Mouse (Mus musculus): ENCODE measurements at regions not wholly inside any gene's neighbourhood (a gene's known extent, or its start where the extent isn't known, plus 50 kb on each side); places are given as distances from the start of the nearest gene placed in this dataset.

GRCm38 (mm10) chr5:85706598-85706997 lies 358.8 kb downstream of the Cenpc1 start:
- DNase-seq (ENCODE audit: low spot score in 2 of 2): no peak

- DNase-seq (ENCODE audit: low spot score in 2 of 2): no peak
These were observed 359.3 kb downstream of the Cenpc1 start for GRCm38 (mm10) chr5:85706084-85706483.

GRCm38 (mm10) chr5:85677872-85678271 lies 387.5 kb downstream of the Cenpc1 start:
- no peak for DNase-seq (ENCODE audit: low spot score in 2 of 2)

- DNase-seq (ENCODE audit: low spot score in 2 of 2): no peak
These were observed 394.3 kb downstream of the Cenpc1 start for GRCm38 (mm10) chr5:85671121-85671520.

DNA sequence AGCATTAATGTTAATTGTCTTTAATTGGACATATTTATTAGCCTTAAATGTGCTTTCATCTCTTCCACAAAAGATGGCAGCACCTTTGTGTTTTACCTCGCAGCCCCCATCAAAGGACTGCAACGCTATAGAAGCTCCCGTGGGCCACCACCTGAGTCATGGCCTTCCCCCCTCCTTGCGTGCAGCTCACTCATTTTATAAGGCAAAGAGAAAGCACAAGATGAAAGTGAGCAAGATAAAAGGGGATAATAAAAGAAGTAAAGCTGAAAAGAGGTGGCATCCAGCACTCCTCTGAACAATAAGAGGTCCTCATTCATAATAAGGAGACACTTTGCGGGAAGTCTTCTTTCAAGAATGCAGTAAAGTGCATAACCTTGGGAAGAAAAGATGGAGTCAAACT lies 403.9 kb downstream of the Cenpc1 start:
- no peak for DNase-seq (ENCODE audit: low spot score in 2 of 2)

GRCm38 (mm10) chr5:85621078-85621477 lies 444.3 kb downstream of the Cenpc1 start:
- DNase-seq (ENCODE audit: low spot score in 2 of 2): no peak

GRCm38 (mm10) chr5:85614783-85615182 lies 450.6 kb downstream of the Cenpc1 start:
- no peak for DNase-seq (ENCODE audit: low spot score in 2 of 2)

- no peak for DNase-seq (ENCODE audit: low spot score in 2 of 2)
These were observed 452.8 kb downstream of the Cenpc1 start for GRCm38 (mm10) chr5:85612606-85613005.

DNA sequence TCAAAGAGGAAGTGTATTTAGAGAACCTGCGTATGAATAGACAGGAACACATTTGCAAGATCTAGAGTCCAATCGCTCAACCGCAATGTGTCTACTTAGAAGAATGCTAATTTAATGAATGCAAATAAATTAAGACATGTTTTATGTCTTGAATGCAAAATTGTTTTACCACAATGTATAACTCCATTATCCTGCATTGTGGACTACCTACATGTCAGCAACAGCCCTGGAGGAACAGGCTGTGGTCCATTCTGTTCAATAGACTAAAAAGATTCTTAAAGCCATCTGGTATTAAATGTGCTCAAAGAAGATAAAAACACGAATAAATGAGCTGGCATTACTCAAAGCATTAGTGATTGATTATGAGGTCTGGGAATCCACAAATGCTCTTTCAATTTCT lies 456.3 kb downstream of the Cenpc1 start:
- no peak for DNase-seq (ENCODE audit: low spot score in 2 of 2)

GRCm38 (mm10) chr5:85598164-85598563 lies 467.2 kb downstream of the Cenpc1 start:
- no peak for DNase-seq (ENCODE audit: low spot score in 2 of 2)

- no peak for DNase-seq (ENCODE audit: low spot score in 2 of 2)
These were observed 470.3 kb downstream of the Cenpc1 start for GRCm38 (mm10) chr5:85595082-85595447.

- no peak for DNase-seq (ENCODE audit: low spot score in 2 of 2)
These were observed 470.8 kb downstream of the Cenpc1 start for GRCm38 (mm10) chr5:85594413-85595081.

GRCm38 (mm10) chr5:85592236-85592635 lies 473.1 kb downstream of the Cenpc1 start:
- DNase-seq (ENCODE audit: low spot score in 2 of 2): no peak

- DNase-seq (ENCODE audit: low spot score in 2 of 2): no peak
These were observed 478.7 kb downstream of the Cenpc1 start for GRCm38 (mm10) chr5:85586727-85587126.

DNA sequence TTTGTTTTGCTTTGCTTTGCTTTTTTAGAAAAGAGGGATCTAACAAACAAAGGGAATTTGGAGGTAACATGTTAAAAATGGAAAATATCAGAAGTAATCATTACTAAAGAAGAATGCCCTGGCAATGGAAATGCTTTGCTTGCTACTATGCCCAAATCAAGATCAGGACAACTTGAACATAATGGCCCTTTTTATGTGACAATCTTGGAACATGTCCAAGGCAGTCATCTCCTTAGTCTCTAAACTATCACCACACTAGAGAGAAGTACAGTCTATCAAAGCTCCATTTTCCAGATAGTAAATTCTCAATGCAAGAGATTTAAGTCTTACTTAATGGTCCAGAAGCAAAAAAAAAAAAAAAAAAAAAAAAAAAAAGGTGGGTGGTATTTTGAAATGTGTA lies 492.9 kb downstream of the Cenpc1 start:
- DNase-seq (ENCODE audit: low spot score in 2 of 2): no peak

DNA sequence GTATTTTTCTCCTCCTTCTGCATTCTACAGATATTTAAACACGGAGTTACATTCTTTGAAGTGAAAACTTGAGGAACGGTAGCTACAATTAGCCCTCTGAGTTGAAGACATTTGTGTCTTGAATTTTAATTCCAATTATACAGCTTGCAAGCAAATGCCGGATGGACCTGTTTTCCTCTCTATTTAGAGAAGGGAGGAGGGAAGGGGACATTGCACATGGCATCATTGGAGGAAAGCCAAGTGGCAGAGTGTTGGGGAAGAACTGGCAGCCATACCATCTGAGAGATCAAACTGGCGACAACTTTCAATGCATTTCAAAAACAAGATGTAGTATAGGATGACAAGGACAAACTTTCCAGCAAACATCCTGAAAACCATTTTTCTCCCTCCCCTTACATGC lies 493.4 kb downstream of the Cenpc1 start:
- DNase-seq (ENCODE audit: low spot score in 2 of 2): no peak

DNA sequence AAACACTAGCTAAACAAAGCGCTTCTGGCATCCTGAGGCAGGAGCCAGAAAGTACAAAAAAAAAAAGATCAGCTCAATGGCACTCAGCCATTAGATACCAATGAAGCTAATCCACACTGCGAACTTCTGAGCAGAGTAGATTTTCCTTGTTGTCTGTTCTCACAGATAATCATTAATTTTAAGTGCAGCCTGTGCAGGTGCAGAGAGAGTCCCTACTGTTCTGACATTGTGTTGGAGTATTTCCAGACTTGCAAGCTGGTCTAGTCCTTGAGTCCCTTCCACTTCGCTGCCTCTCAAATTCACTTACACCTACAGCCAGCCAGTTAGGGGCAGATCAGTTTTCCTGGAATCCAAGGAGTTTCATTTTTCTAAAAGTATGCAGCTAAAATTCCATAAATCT lies 494.0 kb downstream of the Cenpc1 start:
- DNase-seq (ENCODE audit: low spot score in 2 of 2): no peak

- no peak for DNase-seq (ENCODE audit: low spot score in 2 of 2)
These were observed 529.1 kb downstream of the Cenpc1 start for GRCm38 (mm10) chr5:85536329-85536728.

DNA sequence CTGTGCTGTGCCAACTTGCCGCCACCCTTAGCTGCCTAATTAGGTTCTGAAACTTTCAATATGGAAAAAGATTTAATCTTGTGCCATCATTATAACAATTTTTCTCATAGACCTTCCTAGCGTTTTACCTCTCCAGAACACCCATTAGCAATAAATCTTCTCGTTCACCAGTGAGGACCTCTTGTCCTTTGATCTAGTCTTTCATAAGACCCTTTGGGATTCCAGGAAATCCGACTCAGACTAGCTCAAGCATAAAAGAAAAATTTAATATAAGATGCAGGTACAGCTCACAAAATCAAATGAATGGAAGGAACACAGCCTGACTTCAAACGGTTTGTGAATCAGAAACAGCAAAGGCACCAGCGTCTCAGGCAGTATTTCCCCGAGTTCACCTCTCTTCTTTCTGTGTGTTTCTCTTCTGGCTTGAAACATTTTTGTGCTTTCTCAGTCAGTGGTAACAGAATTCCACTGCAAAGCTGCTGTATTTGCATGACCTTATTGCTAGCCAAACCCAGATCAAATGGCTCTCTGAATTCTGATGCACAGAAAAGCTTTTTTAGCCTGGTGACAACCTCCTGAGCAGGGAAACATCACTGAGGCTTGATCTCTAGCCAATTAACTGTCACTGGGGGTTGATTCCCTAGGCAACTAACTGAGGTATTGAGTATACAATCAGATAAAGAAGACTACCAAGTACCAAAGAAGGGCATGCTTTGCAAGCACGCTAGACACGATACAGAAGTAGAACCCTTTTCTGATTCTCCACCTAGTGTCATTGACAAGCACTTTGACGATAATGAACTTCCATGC lies 539.8 kb downstream of the Cenpc1 start:
- DNase-seq (ENCODE audit: low spot score in 2 of 2): no peak

DNA sequence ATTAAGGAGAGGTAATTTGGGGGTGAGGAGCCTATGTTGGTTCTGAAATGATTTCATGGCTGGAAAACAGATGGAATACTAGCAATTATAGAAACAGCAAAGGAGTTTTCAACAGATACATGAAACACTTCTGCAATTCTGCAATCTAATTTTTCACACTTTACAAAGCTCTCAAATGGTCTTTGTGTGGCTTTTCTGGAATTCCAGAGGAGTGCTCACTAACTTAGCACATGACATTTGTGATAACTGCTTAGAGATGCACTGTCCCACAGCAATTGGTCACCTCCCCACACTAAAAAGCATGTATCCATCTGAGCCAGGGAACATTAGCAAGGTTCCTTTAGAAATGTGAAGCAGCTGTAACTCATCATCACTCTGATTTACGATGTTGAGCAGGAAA lies 560.1 kb downstream of the Cenpc1 start:
- no peak for DNase-seq (ENCODE audit: low spot score in 2 of 2)

GRCm38 (mm10) chr5:85497261-85497660 lies 568.1 kb downstream of the Cenpc1 start:
- no peak for DNase-seq (ENCODE audit: low spot score in 2 of 2)

DNA sequence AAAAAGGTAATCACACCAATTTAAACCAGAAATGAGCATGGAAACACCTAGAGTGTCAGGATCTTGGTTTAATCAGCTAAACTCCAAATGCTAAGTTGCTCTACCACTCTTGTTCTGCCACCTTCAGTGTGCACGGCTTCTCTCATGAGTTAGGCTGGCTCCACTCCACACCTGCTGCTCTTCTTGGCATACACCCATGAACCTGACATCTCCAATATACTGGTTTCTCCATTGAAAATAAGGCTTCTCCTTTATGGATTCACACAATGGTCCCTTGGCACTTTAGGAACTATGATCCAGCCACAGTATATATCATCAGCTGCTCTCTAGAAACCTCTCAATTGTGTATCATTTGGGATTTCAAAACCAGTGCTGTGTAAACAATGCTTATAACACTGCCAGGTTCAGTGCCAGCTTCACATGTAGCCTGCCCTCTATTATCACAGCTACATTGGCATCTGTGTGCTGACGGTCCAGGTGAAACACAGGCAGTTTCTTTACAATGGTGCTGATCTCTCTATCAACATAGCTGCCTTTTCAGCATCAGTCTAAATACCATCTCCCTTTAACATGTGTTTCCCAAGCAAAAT lies 579.6 kb downstream of the Cenpc1 start:
- no peak for DNase-seq (ENCODE audit: low spot score in 2 of 2)

GRCm38 (mm10) chr5:85485157-85485556 lies 580.2 kb downstream of the Cenpc1 start:
- DNase-seq (ENCODE audit: low spot score in 2 of 2): no peak
